Mouse (Mus musculus) hindbrain, embryonic 16.5 days (tissue): ENCODE measurements around the gene Prph. TPM values are rescaled to one million over a fixed set of nuclear protein-coding genes. Genes with fewer than 3 reads are reported as not detected.

Source experiments
- ATAC-seq: fragments of 200-750 bp; cut with Nextera tagmentation; 2 replicates; pipeline ENCODE4 v1.8.0; 2017; ENCODE audit warnings: moderate TSS enrichment, moderate library complexity
- H3K27ac ChIP-seq: fragments of 300-500 bp; sonication (generic); 2 replicates; pipeline ENCODE4 v1.5.1; 2014; ENCODE audit warnings: low read depth, mild to moderate bottlenecking, control low read depth, low read length, moderate library complexity
- H3K27me3 ChIP-seq: fragments of 300-500 bp; sonication (generic); replicated peaks from 2 replicates; pipeline ENCODE4 v1.6.1; 2014; ENCODE audit warnings: low read length; ENCODE audit not compliant: control insufficient read depth, insufficient read depth
- H3K36me3 ChIP-seq: fragments of 300-500 bp; sonication (generic); 2 replicates; pipeline ENCODE4 v1.6.1; 2014; ENCODE audit warnings: mild to moderate bottlenecking, low read length, moderate library complexity, mixed read lengths; ENCODE audit not compliant: control insufficient read depth, insufficient read depth
- H3K4me1 ChIP-seq: fragments of 300-500 bp; sonication (generic); 2 replicates; pipeline ENCODE4 v1.6.1; 2014; ENCODE audit warnings: low read depth, low read length; ENCODE audit not compliant: control insufficient read depth, insufficient read depth
- H3K4me2 ChIP-seq: fragments of 300-500 bp; sonication (generic); 2 replicates; pipeline ENCODE4 v1.6.1; 2014; ENCODE audit warnings: mild to moderate bottlenecking, low read length, control low read depth, moderate library complexity
- H3K4me3 ChIP-seq: fragments of 300-500 bp; sonication (generic); 2 replicates; pipeline ENCODE4 v1.5.1; 2014; ENCODE audit warnings: mild to moderate bottlenecking, low read length, control low read depth, moderate library complexity
- H3K9ac ChIP-seq: fragments of 300-500 bp; sonication (generic); 2 replicates; pipeline ENCODE4 v1.6.1; 2014; ENCODE audit warnings: low read depth, mild to moderate bottlenecking, control low read depth, low read length, moderate library complexity
- H3K9me3 ChIP-seq: fragments of 300-500 bp; sonication (generic); 2 replicates; pipeline ENCODE4 v1.6.1; 2014; ENCODE audit warnings: mild to moderate bottlenecking, low read length, moderate library complexity; ENCODE audit not compliant: control insufficient read depth
- WGBS: fragments of 180-500 bp; shearing (Covaris S2); extraction: QIAGEN DNeasy Blood & Tissue Kit; methylation state at CpG from one replicate; pipeline ENCODE4 v1.1.7; 2014; 5-methylcytosine and 5-hydroxymethylcytosine counted together
- polyA plus RNA-seq: library from polyadenylated mRNA; unstranded; fragments of >200 nt; fragmentation: Nextera tagmentation; extraction: Ambion mirVana; gene quantifications from 2 replicates; pipeline ENCODE4 v1.2.1, GENCODE M21; 2015

Prph gene
- polyA plus RNA-seq, 1 experiment from 2014 or later = 52.8 TPM

GRCm38 (mm10) chr15:99030585-99031387, 24.2 kb upstream of the Prph start:
- 14% methylated on average over 26 of the region's 26 CpGs for WGBS
- H3K27ac ChIP-seq = no peak overlapping the region
- H3K4me2 ChIP-seq = peak overlapping the region; percentile 66
- peak overlapping the region; percentile 46 for H3K4me3 ChIP-seq
- no peak for ATAC-seq
- peaks cover 17% of the 10 kb centered on the region for H3K4me1 ChIP-seq
- H3K9ac ChIP-seq = peak overlapping the region; percentile 59
- no peaks in the 10 kb centered on the region; the same call in none of the 2 replicates for H3K27me3 ChIP-seq
- H3K9me3 ChIP-seq = no peaks in the 10 kb centered on the region
- H3K36me3 ChIP-seq = no peaks in the 10 kb centered on the region

- Histone ChIP-seq H3K4me3 (no peak overlapping the region; the same call in 1 of the 2 replicates), H3K27ac (no peak overlapping the region), H3K9me3 (no peaks in the 10 kb centered on the region), H3K27me3 (no peaks in the 10 kb centered on the region; the same call in none of the 2 replicates), H3K4me1 (peaks cover 17% of the 10 kb centered on the region), H3K9ac (no peak overlapping the region), H3K36me3 (no peaks in the 10 kb centered on the region), H3K4me2 (peak overlapping the region; percentile 26)
- ATAC-seq = no peak
- 81% methylated on average over 4 of the region's 4 CpGs for WGBS
These were observed 23.6 kb upstream of the Prph start for GRCm38 (mm10) chr15:99031388-99031675.

- ATAC-seq = no peak
- H3K27me3 ChIP-seq = no peaks in the 10 kb centered on the region; the same call in none of the 2 replicates
- H3K9ac ChIP-seq = no peak overlapping the region
These were observed 22.8 kb upstream of the Prph start for GRCm38 (mm10) chr15:99032041-99032725.

GRCm38 (mm10) chr15:99032726-99033250, 22.2 kb upstream of the Prph start:
- Histone ChIP-seq H3K4me2 (no peak overlapping the region), H3K36me3 (no peaks in the 10 kb centered on the region), H3K9ac (no peak overlapping the region), H3K9me3 (no peaks in the 10 kb centered on the region), H3K27me3 (no peaks in the 10 kb centered on the region; the same call in none of the 2 replicates), H3K4me1 (peaks cover 17% of the 10 kb centered on the region), H3K27ac (no peak overlapping the region), H3K4me3 (no peak overlapping the region)
- ATAC-seq = no peak
- WGBS = 83% methylated on average over 7 of the region's 7 CpGs

More at GRCm38 (mm10) chr15:99032041-99032725, 22.8 kb upstream of the Prph start:
- H3K4me3 ChIP-seq = no peak overlapping the region
- H3K4me1 ChIP-seq = peaks cover 17% of the 10 kb centered on the region
- WGBS = 79% methylated on average over 9 of the region's 9 CpGs
- no peak overlapping the region for H3K27ac ChIP-seq
- 0 out of 2 replicates have a peak overlapping the region, but pooled peaks have one; percentile 12 for H3K4me2 ChIP-seq
- H3K36me3 ChIP-seq = no peaks in the 10 kb centered on the region
- no peaks in the 10 kb centered on the region for H3K9me3 ChIP-seq

GRCm38 (mm10) chr15:99033498-99034270, 21.3 kb upstream of the Prph start:
- H3K27ac ChIP-seq = no peak overlapping the region
- H3K4me2 ChIP-seq = no peak overlapping the region
- H3K4me3 ChIP-seq = no peak overlapping the region
- no peak overlapping the region for H3K9ac ChIP-seq
- no peaks in the 10 kb centered on the region; the same call in none of the 2 replicates for H3K27me3 ChIP-seq
- peaks cover 17% of the 10 kb centered on the region for H3K4me1 ChIP-seq
- WGBS = 76% methylated on average over 7 of the region's 7 CpGs
- H3K9me3 ChIP-seq = no peaks in the 10 kb centered on the region
- no peak for ATAC-seq
- H3K36me3 ChIP-seq = no peaks in the 10 kb centered on the region

GRCm38 (mm10) chr15:99035431-99035830, 19.5 kb upstream of the Prph start:
- ATAC-seq = no peak
- Histone ChIP-seq H3K4me2 (no peak overlapping the region), H3K27me3 (no peaks in the 10 kb centered on the region), H3K9ac (no peak overlapping the region), H3K4me3 (no peak overlapping the region), H3K9me3 (no peaks in the 10 kb centered on the region), H3K4me1 (peaks cover 2% of the 10 kb centered on the region; the same call in 1 of the 2 replicates), H3K36me3 (no peaks in the 10 kb centered on the region), H3K27ac (no peak overlapping the region)
- WGBS = 78% methylated on average over 4 of the region's 4 CpGs

- Histone ChIP-seq H3K27ac (no peak overlapping the region), H3K9ac (no peak overlapping the region), H3K4me3 (no peak overlapping the region), H3K4me2 (no peak overlapping the region), H3K9me3 (no peaks in the 10 kb centered on the region), H3K27me3 (no peaks in the 10 kb centered on the region), H3K4me1 (peaks cover 5% of the 10 kb centered on the region; the same call in 1 of the 2 replicates), H3K36me3 (no peaks in the 10 kb centered on the region)
- no peak for ATAC-seq
- 84% methylated on average over 8 of the region's 8 CpGs for WGBS
These were observed 18.6 kb upstream of the Prph start for GRCm38 (mm10) chr15:99036249-99036905.

GRCm38 (mm10) chr15:99038025-99038424, 16.9 kb upstream of the Prph start:
- no peak for ATAC-seq
- H3K36me3 ChIP-seq = no peaks in the 10 kb centered on the region

More at GRCm38 (mm10) chr15:99038025-99038424, 16.9 kb upstream of the Prph start:
- H3K27me3 ChIP-seq = no peaks in the 10 kb centered on the region
- no peak overlapping the region for H3K27ac ChIP-seq
- H3K9me3 ChIP-seq = no peaks in the 10 kb centered on the region
- 95% methylated on average over 1 of the region's 1 CpGs for WGBS
- peaks cover 5% of the 10 kb centered on the region; the same call in 1 of the 2 replicates for H3K4me1 ChIP-seq
- no peak overlapping the region for H3K4me2 ChIP-seq
- H3K9ac ChIP-seq = no peak overlapping the region
- no peak overlapping the region for H3K4me3 ChIP-seq
